13 mouse cellular contexts compared by ENCODE assay signal in the genomic region with DNA sequence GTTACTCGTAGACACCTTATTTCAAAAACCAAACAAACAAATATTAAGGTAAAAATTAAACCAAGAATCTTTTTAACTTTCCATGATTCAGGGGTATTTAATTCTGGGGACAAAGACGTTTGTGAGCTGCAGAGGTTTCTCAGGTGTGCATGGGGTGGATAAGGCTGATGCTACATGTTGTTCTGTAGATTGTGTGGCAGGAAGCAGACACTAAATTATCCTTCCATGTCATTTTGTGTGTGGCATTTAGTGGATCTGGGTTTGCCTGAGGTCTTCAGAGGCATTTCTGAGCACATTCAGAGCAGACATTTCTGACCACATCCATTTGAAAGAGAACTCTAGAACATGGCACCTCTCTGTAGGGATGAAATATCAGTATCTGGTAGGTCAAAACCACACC. TPM values are rescaled to one million over a fixed set of nuclear protein-coding genes. Genes with fewer than 3 reads are reported as not detected.
DNase-seq lines count a peak whose midpoint lies in the region; ATAC-seq and TF ChIP-seq lines count a peak whose summit lies in the region.
"Had no signal": no experiment of that assay in that cellular context is flagged by ENCODE, and none has a peak within 500 bp of the region (broad histone marks: within the 10 kb centered on the region; RNA-seq: fewer than 3 reads in every experiment).

No protein-coding gene starts in this region.

- H3K4me2 ChIP-seq in heart, embryonic 11.5 days: no peak overlapping the region; the same call in 1 of the 2 replicates
- H3K4me2 ChIP-seq in heart, postnatal 0 days (ENCODE audit: low read depth, low read length): no peak overlapping the region
- H3K4me2 ChIP-seq: midbrain, embryonic 13.5 days; neural tube, embryonic 15.5 days had no signal

- peaks cover 59% of the 10 kb centered on the region for H3K4me1 ChIP-seq in heart, embryonic 11.5 days (ENCODE audit: control insufficient read depth, insufficient read depth, low read length)
- H3K4me1 ChIP-seq in megakaryocyte, embryonic 14.5 days: peaks cover 86% of the 10 kb centered on the region
- H3K4me1 ChIP-seq in heart, postnatal 0 days (ENCODE audit: control insufficient read depth, insufficient read depth): peaks cover 74% of the 10 kb centered on the region
- H3K4me1 ChIP-seq: midbrain, embryonic 13.5 days had no signal

- TF ChIP-seq EP300 in heart, postnatal 0 days (IDR thresholded peaks at IDR 0.05; ENCODE audit: low read depth): no peak

- no peaks in the 10 kb centered on the region for H3K27me3 ChIP-seq in heart, embryonic 11.5 days (ENCODE audit: control insufficient read depth, insufficient read depth, low read length)
- no peaks in the 10 kb centered on the region for H3K27me3 ChIP-seq in megakaryocyte, embryonic 14.5 days (replicated peaks)
- H3K27me3 ChIP-seq in heart, postnatal 0 days (ENCODE audit: control insufficient read depth, insufficient read depth, low read length): no peaks in the 10 kb centered on the region
- H3K27me3 ChIP-seq: midbrain, embryonic 13.5 days; neural tube, embryonic 15.5 days had no signal

- no peak for ATAC-seq in heart, embryonic 11.5 days (replicated peaks; ENCODE audit: insufficient number of reproducible peaks, low FRiP score, low TSS enrichment)
- no peak for ATAC-seq in megakaryocyte, adult 5-6 weeks (ENCODE audit: poor library complexity, severe bottlenecking)
- no peak for ATAC-seq in heart, postnatal 0 days (ENCODE audit: insufficient read depth, low read depth)
- no peak for ATAC-seq in cerebellum, adult (ENCODE audit: insufficient number of reproducible peaks, low FRiP score, low TSS enrichment)
- ATAC-seq: midbrain, embryonic 13.5 days had no signal

- H3K9me3 ChIP-seq in heart, embryonic 11.5 days (replicated peaks; ENCODE audit: control insufficient read depth, low read length): no peaks in the 10 kb centered on the region
- H3K9me3 ChIP-seq in megakaryocyte, embryonic 14.5 days: no peaks in the 10 kb centered on the region
- H3K9me3 ChIP-seq in heart, postnatal 0 days (replicated peaks; ENCODE audit: control insufficient read depth, low read length): no peaks in the 10 kb centered on the region
- H3K9me3 ChIP-seq: midbrain, embryonic 13.5 days; neural tube, embryonic 15.5 days had no signal

- H3K36me3 ChIP-seq in heart, embryonic 11.5 days (ENCODE audit: control insufficient read depth, insufficient read depth, low read length): no peaks in the 10 kb centered on the region
- peaks cover 16% of the 10 kb centered on the region for H3K36me3 ChIP-seq in megakaryocyte, embryonic 14.5 days (replicated peaks; ENCODE audit: low read length)
- H3K36me3 ChIP-seq in heart, postnatal 0 days (replicated peaks; ENCODE audit: control insufficient read depth, insufficient read depth, low read length): no peaks in the 10 kb centered on the region
- H3K36me3 ChIP-seq: midbrain, embryonic 13.5 days; neural tube, embryonic 15.5 days had no signal

- no peak overlapping the region for H3K9ac ChIP-seq in heart, embryonic 11.5 days (ENCODE audit: low read depth, low read length)
- no peak overlapping the region for H3K9ac ChIP-seq in heart, postnatal 0 days (replicated peaks; ENCODE audit: low read depth, low read length)
- H3K9ac ChIP-seq: midbrain, embryonic 13.5 days; neural tube, embryonic 15.5 days had no signal

- no peak for TF ChIP-seq CTCF in heart, postnatal 0 days (IDR thresholded peaks at IDR 0.05; ENCODE audit: low read depth)

- H3K4me3 ChIP-seq in heart, embryonic 11.5 days (ENCODE audit: low read depth, low read length): no peak overlapping the region
- H3K4me3 ChIP-seq in megakaryocyte, embryonic 14.5 days (replicated peaks): peak overlapping the region; percentile 64
- no peak overlapping the region for H3K4me3 ChIP-seq in heart, postnatal 0 days (ENCODE audit: low read depth, low read length)
- H3K4me3 ChIP-seq: midbrain, embryonic 13.5 days; neural tube, embryonic 15.5 days had no signal

- no peak for DNase-seq in heart, postnatal 4 days
- DNase-seq in heart, postnatal 0 days (ENCODE audit: low spot score): no peak
- peak; percentile 51 for DNase-seq in naive thymus-derived CD4-positive, alpha-beta T cell, adult 2 months (ENCODE audit: low read depth)
- DNase-seq: cerebellum, postnatal 10 days; gastrocnemius, postnatal 10 days; left cerebral cortex, postnatal 4 days; lung, adult 18-20 months had no signal

- WGBS in heart, embryonic 11.5 days (ENCODE audit: insufficient replicate concordance): 81% methylated on average over 2 of the region's 2 CpGs
- 76% methylated on average over 2 of the region's 2 CpGs for WGBS in heart, postnatal 0 days

- peak overlapping the region; percentile 74 for H3K27ac ChIP-seq in heart, embryonic 11.5 days (ENCODE audit: low read depth, low read length)
- H3K27ac ChIP-seq in heart, postnatal 0 days (ENCODE audit: low read depth): peak overlapping the region; percentile 88
- H3K27ac ChIP-seq: midbrain, embryonic 13.5 days; neural tube, embryonic 15.5 days had no signal

RNA-seq across cellular contexts. Expression of a gene that starts 52.9 kb away (rescaled TPM):
- polyA plus RNA-seq in heart, embryonic 11.5 days (2014; fragmentation: Nextera tagmentation; extraction: Ambion mirVana): 133 and 152 TPM in 2 replicates
- 100 to 1,000 TPM in 1 of 2 experiments, 10 to 100 TPM in 1; 99.0 to 102 TPM for total RNA-seq in heart, postnatal 4 days (2021)
- 1.3 and 6.1 TPM in 2 replicates for polyA plus RNA-seq in megakaryocyte, embryonic 14.5 days (2012; ENCODE audit: insufficient read depth, low replicate concordance)
- 235 and 240 TPM in 2 replicates for total RNA-seq in megakaryocyte, adult 5-6 weeks (2015)
- 317 and 336 TPM in 2 replicates for total RNA-seq in megakaryocyte, adult 5-6 weeks (2017)
- 62.1 and 78.8 TPM in 2 replicates for total RNA-seq in heart, postnatal 0 days (2014; rRNA removed; ENCODE audit: low replicate concordance)
- polyA plus RNA-seq in heart, postnatal 0 days (2015; fragmentation: Nextera tagmentation; extraction: Ambion mirVana): 81.2 and 82.9 TPM in 2 replicates
